Mouse (Mus musculus): ENCODE results near the gene Gm11563. TPM values are rescaled to one million over a fixed set of nuclear protein-coding genes. Genes with fewer than 3 reads are reported as not detected.
"Not testable (repeated sequence)": the region's sequence is repeated elsewhere in the genome, so short reads cannot be mapped to it uniquely, and the experiment has no call there.

The Gm11563 gene
- not detected in 2 replicates for polyA plus RNA-seq (2012; rRNA removed)

DNA sequence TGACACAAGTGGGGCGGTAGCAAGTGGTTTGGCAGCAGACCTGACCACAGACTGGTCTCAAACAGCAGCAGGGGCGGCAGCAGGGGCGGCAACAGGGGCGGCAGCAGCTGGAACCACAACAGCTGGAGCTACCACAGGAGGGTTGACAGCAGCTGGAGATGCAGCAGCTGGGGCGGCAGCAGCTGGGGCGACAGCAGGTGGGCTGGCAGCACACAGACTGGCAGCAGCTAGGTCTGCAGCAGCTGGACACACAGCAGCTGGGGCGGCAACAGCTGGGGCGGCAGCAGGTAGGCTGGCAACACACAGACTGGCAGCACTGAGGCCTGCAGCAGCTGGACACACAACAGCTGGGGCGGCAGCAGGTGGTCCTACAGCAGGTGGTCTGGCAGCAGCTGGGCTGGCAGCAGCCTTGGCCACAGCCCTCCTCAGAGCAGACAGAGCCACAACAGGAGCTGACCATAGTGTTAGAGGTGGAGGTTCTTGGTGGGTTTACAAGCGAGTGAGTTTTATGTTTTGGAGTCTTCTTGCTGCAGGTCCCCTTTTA, at the start of gene Gm11563:
Gm11563 (minus strand) TSS at position 494 of the 544 bp plus-strand sequence.
- H3K27ac ChIP-seq (ENCODE audit: insufficient read depth, low read length); H3K4me3 ChIP-seq (ENCODE audit: insufficient read depth, low read length); H3K4me1 ChIP-seq (ENCODE audit: control insufficient read depth, insufficient read depth, low read length): not testable (repeated sequence)

- Histone ChIP-seq H3K27ac (ENCODE audit: insufficient read depth, low read length) (no peak within 1 kb of the TSS), H3K4me1 (ENCODE audit: control insufficient read depth, insufficient read depth, low read length) (no peaks in the 10 kb centered on the region), H3K4me3 (ENCODE audit: insufficient read depth, low read length) (no peak within 1 kb of the TSS)
- TF ChIP-seq CTCF (IDR thresholded peaks at IDR 0.05; ENCODE audit: extremely low read depth, insufficient read depth, low read length), result no peak
- no peak for TF ChIP-seq POLR2A (IDR thresholded peaks at IDR 0.05; ENCODE audit: extremely low read depth, insufficient read depth, low read length)
Observed at GRCm38 (mm10) chr11:99690463-99690862, 31.7 kb upstream of the Gm11563 start, which contains the start of gene Gm14190. TSS of gene Gm14190 (minus strand) at chr11:99690740.

- not testable (repeated sequence) for H3K4me1 ChIP-seq (ENCODE audit: control insufficient read depth, insufficient read depth, low read length); H3K4me3 ChIP-seq (ENCODE audit: insufficient read depth, low read length); H3K27ac ChIP-seq (ENCODE audit: insufficient read depth, low read length)
Observed at GRCm38 (mm10) chr11:99685235-99685634, 26.5 kb upstream of the Gm11563 start.

GRCm38 (mm10) chr11:99683481-99683880, 24.7 kb upstream of the Gm11563 start:
- Histone ChIP-seq H3K27ac (ENCODE audit: insufficient read depth, low read length) (no peak overlapping the region), H3K4me1 (ENCODE audit: control insufficient read depth, insufficient read depth, low read length) (no peaks in the 10 kb centered on the region), H3K4me3 (ENCODE audit: insufficient read depth, low read length) (no peak overlapping the region)
- TF ChIP-seq POLR2A (IDR thresholded peaks at IDR 0.05; ENCODE audit: extremely low read depth, insufficient read depth, low read length) (no peak), CTCF (IDR thresholded peaks at IDR 0.05; ENCODE audit: extremely low read depth, insufficient read depth, low read length) (no peak)

- Histone ChIP-seq H3K4me1 (ENCODE audit: control insufficient read depth, insufficient read depth, low read length) (no peaks in the 10 kb centered on the region), H3K4me3 (ENCODE audit: insufficient read depth, low read length) (no peak within 1 kb of the TSS), H3K27ac (ENCODE audit: insufficient read depth, low read length) (no peak within 1 kb of the TSS)
- TF ChIP-seq CTCF (IDR thresholded peaks at IDR 0.05; ENCODE audit: extremely low read depth, insufficient read depth, low read length) (no peak), POLR2A (IDR thresholded peaks at IDR 0.05; ENCODE audit: extremely low read depth, insufficient read depth, low read length) (no peak)
Observed at GRCm38 (mm10) chr11:99665860-99666259, 7.1 kb upstream of the Gm11563 start, which contains the start of gene Krtap4-6. TSS of gene Krtap4-6 (minus strand) at chr11:99665960.

GRCm38 (mm10) chr11:99662802-99663201, 4.0 kb upstream of the Gm11563 start:
- TF ChIP-seq CTCF (IDR thresholded peaks at IDR 0.05; ENCODE audit: extremely low read depth, insufficient read depth, low read length) (no peak), POLR2A (IDR thresholded peaks at IDR 0.05; ENCODE audit: extremely low read depth, insufficient read depth, low read length) (no peak)

DNA sequence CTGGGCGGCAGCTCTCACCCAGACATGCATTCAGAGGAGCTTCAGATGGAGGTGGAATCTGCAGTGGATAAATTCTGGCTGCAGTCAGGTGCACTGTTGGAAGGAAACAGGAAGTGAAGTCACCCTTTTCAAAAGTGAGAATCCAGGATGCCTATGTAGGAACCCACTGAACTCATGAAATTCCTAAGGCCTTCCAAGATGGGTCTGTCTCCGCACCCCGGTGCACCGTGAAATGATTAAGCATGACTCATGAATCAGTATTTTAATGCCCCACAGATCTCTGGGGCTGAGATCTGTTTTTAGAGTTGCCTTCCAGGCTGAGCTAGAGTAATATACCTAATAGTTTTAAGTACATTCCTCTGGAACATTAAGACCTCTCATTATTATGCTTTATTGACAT, 496 bp upstream of the Gm11563 start:
- no peak overlapping the region for H3K27ac ChIP-seq (ENCODE audit: insufficient read depth, low read length)
- H3K4me1 ChIP-seq (ENCODE audit: control insufficient read depth, insufficient read depth, low read length), result no peaks in the 10 kb centered on the region
- no peak overlapping the region for H3K4me3 ChIP-seq (ENCODE audit: insufficient read depth, low read length)
- TF ChIP-seq POLR2A (IDR thresholded peaks at IDR 0.05; ENCODE audit: extremely low read depth, insufficient read depth, low read length) (no peak), CTCF (IDR thresholded peaks at IDR 0.05; ENCODE audit: extremely low read depth, insufficient read depth, low read length) (no peak)

More at GRCm38 (mm10) chr11:99662802-99663201, 4.0 kb upstream of the Gm11563 start:
- H3K27ac ChIP-seq (ENCODE audit: insufficient read depth, low read length), result no peak overlapping the region
- H3K4me1 ChIP-seq (ENCODE audit: control insufficient read depth, insufficient read depth, low read length), result no peaks in the 10 kb centered on the region
- H3K4me3 ChIP-seq (ENCODE audit: insufficient read depth, low read length), result no peak overlapping the region

DNA sequence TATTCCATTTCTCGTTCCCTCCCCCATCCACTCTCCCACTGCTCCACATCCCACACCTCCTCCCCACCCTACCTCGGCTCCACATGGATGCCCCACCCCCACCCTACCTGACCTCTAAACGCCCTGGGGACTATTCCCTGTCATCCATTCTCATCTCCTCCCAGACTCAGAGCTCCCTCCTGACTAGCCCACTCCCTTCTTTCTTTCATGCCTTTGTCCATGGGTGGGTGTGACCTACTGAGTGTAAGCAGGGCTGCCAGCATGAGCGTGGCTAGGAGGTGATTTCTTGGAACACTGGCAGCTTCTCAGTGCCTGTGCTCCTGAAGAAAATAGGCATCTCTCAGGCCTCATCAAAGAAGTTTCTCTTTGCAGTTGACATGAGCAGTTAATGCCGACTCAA, 1.7 kb downstream of the Gm11563 start:
- TF ChIP-seq CTCF (IDR thresholded peaks at IDR 0.05; ENCODE audit: extremely low read depth, insufficient read depth, low read length), result no peak
- no peak overlapping the region for H3K27ac ChIP-seq (ENCODE audit: insufficient read depth, low read length)
- no peaks in the 10 kb centered on the region for H3K4me1 ChIP-seq (ENCODE audit: control insufficient read depth, insufficient read depth, low read length)
- no peak overlapping the region for H3K4me3 ChIP-seq (ENCODE audit: insufficient read depth, low read length)

DNA sequence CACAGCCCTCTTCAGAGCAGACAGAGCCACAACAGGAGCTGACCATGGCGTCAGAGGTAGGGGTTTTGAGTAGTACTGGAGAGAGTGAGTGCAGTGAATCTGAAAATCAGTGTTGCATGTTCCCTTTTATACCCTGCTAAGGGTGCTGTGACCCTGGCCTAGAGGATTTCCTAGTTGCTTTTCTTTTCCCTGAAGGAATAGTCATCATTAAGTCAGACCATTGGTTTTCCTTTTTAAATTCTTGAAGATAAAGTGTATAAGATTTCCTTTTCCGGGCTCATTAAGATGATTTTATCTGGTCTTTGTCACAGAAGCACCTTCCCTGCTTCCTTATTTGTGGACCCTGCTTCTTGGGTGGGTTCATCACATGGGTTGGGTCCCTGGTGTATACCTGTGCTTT, 8.6 kb downstream of the Gm11563 start, which contains the start of gene Gm11555:
Gm11555 (minus strand) TSS at position 101 of the 400 bp plus-strand sequence.
- TF ChIP-seq POLR2A (IDR thresholded peaks at IDR 0.05; ENCODE audit: extremely low read depth, insufficient read depth, low read length), result no peak
- no peak for TF ChIP-seq CTCF (IDR thresholded peaks at IDR 0.05; ENCODE audit: extremely low read depth, insufficient read depth, low read length)
- no peak within 1 kb of the TSS for H3K4me3 ChIP-seq (ENCODE audit: insufficient read depth, low read length)
- H3K4me1 ChIP-seq (ENCODE audit: control insufficient read depth, insufficient read depth, low read length), result no peaks in the 10 kb centered on the region

DNA sequence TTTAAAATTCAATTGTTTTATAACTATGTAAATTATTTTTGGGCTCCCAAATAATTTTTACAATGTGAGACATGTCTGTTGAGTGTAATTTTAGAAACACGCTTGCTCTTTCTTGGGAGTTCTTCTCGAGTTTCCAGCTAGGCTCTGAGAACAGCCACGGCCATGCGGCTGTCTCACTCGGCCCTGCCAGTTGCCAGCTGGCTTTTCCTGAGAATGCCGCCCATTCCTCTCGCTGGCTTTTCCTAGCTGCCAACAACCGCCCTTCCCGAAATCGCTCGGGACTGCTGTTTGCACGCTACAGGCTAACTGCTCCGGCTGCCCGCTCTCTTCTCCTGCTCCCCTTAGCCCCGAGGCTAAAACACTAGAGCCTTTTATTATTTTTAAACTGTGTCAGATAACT, 12.3 kb downstream of the Gm11563 start:
- TF ChIP-seq CTCF (IDR thresholded peaks at IDR 0.05; ENCODE audit: extremely low read depth, insufficient read depth, low read length) (no peak), POLR2A (IDR thresholded peaks at IDR 0.05; ENCODE audit: extremely low read depth, insufficient read depth, low read length) (no peak)
- no peaks in the 10 kb centered on the region for H3K4me1 ChIP-seq (ENCODE audit: control insufficient read depth, insufficient read depth, low read length)
- no peak overlapping the region for H3K27ac ChIP-seq (ENCODE audit: insufficient read depth, low read length)
- no peak overlapping the region for H3K4me3 ChIP-seq (ENCODE audit: insufficient read depth, low read length)

More for the DNA sequence above, 8.6 kb downstream of the Gm11563 start, which contains the start of gene Gm11555:
- H3K27ac ChIP-seq (ENCODE audit: insufficient read depth, low read length), result no peak within 1 kb of the TSS
